8 mouse cellular contexts compared by ENCODE assay signal in the genomic region with DNA sequence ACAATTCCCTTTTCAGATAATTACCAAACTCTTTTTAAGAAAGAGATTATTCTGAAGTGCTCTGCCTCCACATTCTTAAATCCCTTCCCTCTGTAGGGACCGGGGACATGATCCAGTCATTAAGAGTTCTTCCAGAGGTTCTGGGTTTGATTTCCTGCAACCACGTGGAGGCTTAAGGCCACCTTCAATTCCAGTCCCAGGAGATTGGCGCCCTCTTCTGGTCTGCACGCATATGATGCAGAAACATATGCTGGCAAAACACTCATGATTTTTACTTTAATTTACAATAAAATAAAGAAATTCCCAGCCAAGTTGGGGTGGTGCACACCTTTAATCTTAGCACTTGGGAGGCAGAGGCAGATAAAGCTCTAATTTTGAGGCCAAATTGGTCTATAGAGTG. TPM values are rescaled to one million over a fixed set of nuclear protein-coding genes. Genes with fewer than 3 reads are reported as not detected.
DNase-seq lines count a peak whose midpoint lies in the region; ATAC-seq and TF ChIP-seq lines count a peak whose summit lies in the region.

No protein-coding gene starts in this region.

- no peaks in the 10 kb centered on the region; the same call in 1 of the 2 replicates for H3K27me3 ChIP-seq in E14TG2a.4 (ENCODE audit: insufficient read depth, low read length)

- H3K4me3 ChIP-seq in E14TG2a.4 (replicated peaks; ENCODE audit: low read length): no peak overlapping the region
- no peak overlapping the region for H3K4me3 ChIP-seq in cortical plate, adult 2 months (ENCODE audit: insufficient read depth, low read length)

- no peaks in the 10 kb centered on the region for H3K9me3 ChIP-seq in E14TG2a.4 (ENCODE audit: low read length)

- DNase-seq in layer of hippocampus, adult 11-12 months (ENCODE audit: low spot score): peak; percentile 53
- DNase-seq in layer of hippocampus, adult 9-11 months: no peak
- DNase-seq in adipocyte (ENCODE audit: low spot score): peak; percentile 69
- peak; percentile 58 for DNase-seq in left cerebral cortex, postnatal 4 days
- peak; percentile 27 for DNase-seq in skeletal muscle tissue, adult 2 months (ENCODE audit: low read depth, low spot score)

- TF ChIP-seq POLR2A in cortical plate, adult 2 months (IDR thresholded peaks at IDR 0.05; ENCODE audit: extremely low read depth, insufficient read depth, low read length): no peak

- H3K27ac ChIP-seq in cortical plate, adult 2 months (ENCODE audit: insufficient read depth, low read length): no peak overlapping the region

- ATAC-seq in erythroid progenitor cell, adult 5-6 weeks (replicated peaks; ENCODE audit: low FRiP score, poor library complexity, severe bottlenecking): no peak

- no peaks in the 10 kb centered on the region for H3K36me3 ChIP-seq in E14TG2a.4 (ENCODE audit: insufficient read depth, low read length)

- intact Hi-C loops in left cerebral cortex, postnatal 4 days (cut with DNase I): no loop called here

- peak; percentile 84 for TF ChIP-seq CTCF in E14TG2a.4 (conservative IDR thresholded peaks at IDR 0.05; ENCODE audit: low read length)
- TF ChIP-seq CTCF in cortical plate, adult 2 months (IDR thresholded peaks at IDR 0.05; ENCODE audit: extremely low read depth, insufficient read depth, low read length): peak; percentile 84

- 0 out of 2 replicates have a peak, but pooled peaks cover under 1% of the 10 kb centered on the region for H3K4me1 ChIP-seq in E14TG2a.4 (replicated peaks; ENCODE audit: low read depth, low read length)
- H3K4me1 ChIP-seq in cortical plate, adult 2 months (ENCODE audit: control insufficient read depth, insufficient read depth, low read length): no peaks in the 10 kb centered on the region

RNA-seq across cellular contexts. Expression of a gene that starts 23.3 kb away (rescaled TPM):
- 35.2 and 38.1 TPM in 2 replicates for polyA plus RNA-seq in cortical plate, adult 2 months (2012; rRNA removed)
- total RNA-seq in left cerebral cortex, postnatal 4 days (2021): 10 to 100 TPM; 51.7 to 55.3 TPM
- total RNA-seq in erythroid progenitor cell, adult 5-6 weeks (2015; ENCODE audit: low replicate concordance): 27.8 and 73.8 TPM in 2 replicates
- 43.5 and 52.1 TPM in 2 replicates for total RNA-seq in erythroid progenitor cell, adult 5-6 weeks (2017; ENCODE audit: low replicate concordance)
